Mouse (Mus musculus): Measurements from ENCODE around the gene Gm3448. TPM values are rescaled to one million over a fixed set of nuclear protein-coding genes. Genes with fewer than 3 reads are reported as not detected.

Gene Gm3448
- total and polyA plus RNA-seq, 2 experiments from 2014 or later: 0.04 to 3.0 TPM

DNA sequence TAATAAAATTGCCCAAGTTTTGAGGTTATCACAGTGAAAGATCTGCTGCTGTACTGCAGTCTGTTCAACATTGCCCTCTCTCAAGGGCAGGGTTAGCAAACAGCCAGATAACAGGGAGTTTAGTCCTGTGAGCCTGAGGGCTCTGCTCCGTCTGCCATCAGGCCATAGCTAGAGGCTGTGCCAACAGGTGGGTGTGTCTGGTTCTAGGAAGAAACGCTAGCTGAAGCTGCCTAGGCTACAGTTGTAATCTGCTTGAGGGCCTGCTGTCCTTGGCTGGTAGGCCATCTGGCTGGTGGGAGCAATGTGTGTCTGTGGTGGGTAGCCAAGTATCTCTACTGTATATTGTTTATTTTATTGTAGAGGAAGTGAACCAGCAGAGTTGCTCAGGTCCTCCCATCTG is 36.2 kb upstream of the Gm3448 start:
- WGBS: 28% methylated on average over 2 of the region's 2 CpGs
- TF ChIP-seq EP300 (IDR thresholded peaks at IDR 0.05; ENCODE audit: low read depth): no peak
- TF ChIP-seq CTCF (IDR thresholded peaks at IDR 0.05; ENCODE audit: low read depth): no peak
- 0 out of 2 replicates have a peak, but pooled peaks have one; percentile 33 for ATAC-seq (ENCODE audit: insufficient read depth, low read depth)
- Histone ChIP-seq H3K27me3 (ENCODE audit: control insufficient read depth, insufficient read depth, low read length) (no peaks in the 10 kb centered on the region), H3K9ac (replicated peaks; ENCODE audit: low read depth, low read length) (no peak overlapping the region), H3K36me3 (replicated peaks; ENCODE audit: control insufficient read depth, insufficient read depth, low read length) (no peaks in the 10 kb centered on the region), H3K4me3 (ENCODE audit: low read depth, low read length) (no peak overlapping the region), H3K4me1 (ENCODE audit: control insufficient read depth, insufficient read depth) (no peaks in the 10 kb centered on the region), H3K27ac (ENCODE audit: low read depth) (no peak overlapping the region), H3K9me3 (replicated peaks; ENCODE audit: control insufficient read depth, low read length) (no peaks in the 10 kb centered on the region), H3K4me2 (ENCODE audit: low read depth, low read length) (no peak overlapping the region)
- no peak for DNase-seq (ENCODE audit: low spot score)

DNA sequence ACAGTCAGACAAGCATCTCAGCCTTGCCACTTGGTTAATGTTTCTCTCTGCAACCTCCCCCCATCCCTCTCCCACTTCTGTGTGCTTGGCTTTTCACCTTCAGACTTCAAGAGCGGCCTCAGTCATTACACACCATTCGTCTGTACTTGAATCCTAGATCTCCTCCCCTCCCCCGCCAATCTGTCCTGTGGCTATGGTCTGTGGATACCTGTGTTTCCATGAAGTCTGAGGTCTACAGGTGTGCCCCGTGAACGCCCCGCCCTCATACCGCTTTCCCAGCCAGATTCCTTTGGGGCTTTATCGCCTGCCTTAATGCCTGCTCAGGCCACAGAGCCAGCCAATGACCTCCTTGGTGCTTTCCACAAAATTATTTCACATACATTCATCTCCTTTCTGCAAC is 33.7 kb upstream of the Gm3448 start:
- no peak for DNase-seq (ENCODE audit: low spot score)
- H3K4me3 ChIP-seq (ENCODE audit: low read depth, low read length): no peak overlapping the region
- no peaks in the 10 kb centered on the region for H3K36me3 ChIP-seq (replicated peaks; ENCODE audit: control insufficient read depth, insufficient read depth, low read length)
- TF ChIP-seq CTCF (IDR thresholded peaks at IDR 0.05; ENCODE audit: low read depth) (no peak), EP300 (IDR thresholded peaks at IDR 0.05; ENCODE audit: low read depth) (no peak)
- no peak overlapping the region for H3K4me2 ChIP-seq (ENCODE audit: low read depth, low read length)
- no peaks in the 10 kb centered on the region for H3K27me3 ChIP-seq (ENCODE audit: control insufficient read depth, insufficient read depth, low read length)
- no peak for ATAC-seq (ENCODE audit: insufficient read depth, low read depth)
- 80% methylated on average over 8 of the region's 8 CpGs for WGBS
- no peaks in the 10 kb centered on the region for H3K9me3 ChIP-seq (replicated peaks; ENCODE audit: control insufficient read depth, low read length)
- no peaks in the 10 kb centered on the region for H3K4me1 ChIP-seq (ENCODE audit: control insufficient read depth, insufficient read depth)
- no peak overlapping the region for H3K27ac ChIP-seq (ENCODE audit: low read depth)
- H3K9ac ChIP-seq (replicated peaks; ENCODE audit: low read depth, low read length): no peak overlapping the region

DNA sequence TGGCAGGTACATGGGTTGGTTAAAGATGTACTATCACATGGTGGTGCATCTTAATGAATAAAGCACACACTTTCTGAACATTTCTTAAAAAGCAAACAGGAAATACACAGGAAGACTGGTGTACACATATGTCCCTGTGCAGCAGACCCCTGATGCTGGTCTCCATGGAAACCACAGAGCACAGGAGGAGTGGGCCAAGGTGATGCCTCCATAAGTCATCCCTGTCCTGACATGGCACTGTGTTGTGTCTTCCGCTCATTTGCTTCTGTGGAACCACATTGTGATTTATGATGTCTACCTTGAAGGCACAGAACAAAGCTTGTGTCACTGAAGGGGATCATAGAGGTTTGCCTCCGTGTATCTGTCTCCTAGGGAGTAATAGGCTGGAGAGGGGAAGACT is 30.9 kb upstream of the Gm3448 start:
- Histone ChIP-seq H3K9me3 (replicated peaks; ENCODE audit: control insufficient read depth, low read length) (no peaks in the 10 kb centered on the region), H3K27ac (ENCODE audit: low read depth) (no peak overlapping the region), H3K4me3 (ENCODE audit: low read depth, low read length) (no peak overlapping the region), H3K36me3 (replicated peaks; ENCODE audit: control insufficient read depth, insufficient read depth, low read length) (no peaks in the 10 kb centered on the region), H3K4me1 (ENCODE audit: control insufficient read depth, insufficient read depth) (no peaks in the 10 kb centered on the region), H3K4me2 (ENCODE audit: low read depth, low read length) (no peak overlapping the region), H3K9ac (replicated peaks; ENCODE audit: low read depth, low read length) (no peak overlapping the region), H3K27me3 (ENCODE audit: control insufficient read depth, insufficient read depth, low read length) (no peaks in the 10 kb centered on the region)
- ATAC-seq (ENCODE audit: insufficient read depth, low read depth): no peak
- no peak for DNase-seq (ENCODE audit: low spot score)
- WGBS: 82% methylated on average over 2 of the region's 2 CpGs
- TF ChIP-seq CTCF (IDR thresholded peaks at IDR 0.05; ENCODE audit: low read depth): no peak
- no peak for TF ChIP-seq EP300 (IDR thresholded peaks at IDR 0.05; ENCODE audit: low read depth)

DNA sequence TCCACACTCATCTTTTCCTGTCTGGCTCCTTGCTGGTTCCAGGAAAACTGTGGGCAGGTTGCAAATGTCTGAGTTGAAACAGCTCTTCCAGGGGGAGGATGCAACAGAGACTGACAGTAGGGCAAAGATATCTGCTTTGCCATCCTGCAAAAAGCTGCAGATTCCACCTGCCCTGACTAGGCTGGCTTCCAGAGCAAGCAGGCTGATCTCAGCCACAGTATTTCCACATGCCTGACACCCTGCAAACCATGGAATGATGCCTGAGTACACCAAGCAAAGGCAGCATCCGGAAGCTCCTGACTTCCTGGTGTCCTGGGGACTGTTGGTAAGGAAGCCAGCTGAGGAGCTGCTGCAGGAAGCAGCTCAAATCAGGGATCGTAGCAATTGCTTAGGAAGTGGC is 27.8 kb upstream of the Gm3448 start:
- H3K27ac ChIP-seq (ENCODE audit: low read depth): no peak overlapping the region
- DNase-seq (ENCODE audit: low spot score) (no peak), ATAC-seq (ENCODE audit: insufficient read depth, low read depth) (no peak)
- no peak overlapping the region for H3K4me2 ChIP-seq (ENCODE audit: low read depth, low read length)
- TF ChIP-seq CTCF (IDR thresholded peaks at IDR 0.05; ENCODE audit: low read depth): no peak
- no peak for TF ChIP-seq EP300 (IDR thresholded peaks at IDR 0.05; ENCODE audit: low read depth)
- WGBS: 53% methylated on average over 2 of the region's 2 CpGs
- no peak overlapping the region for H3K4me3 ChIP-seq (ENCODE audit: low read depth, low read length)
- H3K36me3 ChIP-seq (replicated peaks; ENCODE audit: control insufficient read depth, insufficient read depth, low read length): no peaks in the 10 kb centered on the region
- 0 out of 2 replicates have a peak, but pooled peaks cover 4% of the 10 kb centered on the region for H3K4me1 ChIP-seq (ENCODE audit: control insufficient read depth, insufficient read depth)
- no peaks in the 10 kb centered on the region for H3K9me3 ChIP-seq (replicated peaks; ENCODE audit: control insufficient read depth, low read length)
- H3K9ac ChIP-seq (replicated peaks; ENCODE audit: low read depth, low read length): no peak overlapping the region
- no peaks in the 10 kb centered on the region for H3K27me3 ChIP-seq (ENCODE audit: control insufficient read depth, insufficient read depth, low read length)

DNA sequence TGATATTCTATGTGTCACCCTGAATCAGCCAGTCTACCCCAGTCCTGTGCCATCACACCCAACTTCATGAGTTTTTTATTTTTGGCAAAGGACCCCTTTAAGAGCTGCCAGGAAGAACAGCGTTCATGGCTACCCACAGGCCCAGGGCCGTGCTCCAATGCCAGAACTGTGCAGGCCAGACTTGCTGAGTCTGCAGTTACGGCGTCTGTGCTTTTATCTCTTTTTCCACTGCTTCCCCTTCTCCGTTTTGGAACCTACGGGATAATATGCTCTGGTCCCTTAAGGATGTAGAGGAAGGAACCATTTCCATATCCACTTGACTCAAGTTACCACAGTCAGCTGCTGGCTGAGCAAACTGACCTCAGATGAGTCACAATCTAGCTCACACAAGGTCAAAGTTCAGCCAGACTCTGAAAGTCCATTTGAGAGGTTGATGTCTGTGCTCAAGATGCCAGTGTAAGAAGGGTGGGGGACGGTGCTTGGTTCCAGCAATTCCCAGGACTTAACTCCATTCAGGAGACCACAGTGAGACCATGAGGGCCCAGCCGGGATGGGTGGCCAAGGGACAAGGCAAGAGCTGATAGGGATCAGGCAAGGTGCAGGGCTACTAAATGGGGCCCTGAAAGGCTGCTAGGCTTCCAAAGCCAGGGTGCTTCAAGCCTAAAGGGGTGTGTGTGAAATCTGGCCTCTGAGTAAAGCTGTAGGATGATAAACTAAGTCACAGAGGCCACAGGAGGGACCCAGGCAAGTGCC is 26.9 kb upstream of the Gm3448 start:
- Histone ChIP-seq H3K36me3 (replicated peaks; ENCODE audit: control insufficient read depth, insufficient read depth, low read length) (peaks cover 7% of the 10 kb centered on the region; the same call in 1 of the 2 replicates), H3K9ac (replicated peaks; ENCODE audit: low read depth, low read length) (no peak overlapping the region), H3K4me1 (ENCODE audit: control insufficient read depth, insufficient read depth) (0 out of 2 replicates have a peak, but pooled peaks cover 4% of the 10 kb centered on the region), H3K27me3 (ENCODE audit: control insufficient read depth, insufficient read depth, low read length) (no peaks in the 10 kb centered on the region), H3K4me2 (ENCODE audit: low read depth, low read length) (no peak overlapping the region), H3K9me3 (replicated peaks; ENCODE audit: control insufficient read depth, low read length) (no peaks in the 10 kb centered on the region), H3K27ac (ENCODE audit: low read depth) (no peak overlapping the region), H3K4me3 (ENCODE audit: low read depth, low read length) (no peak overlapping the region)
- 51% methylated on average over 8 of the region's 8 CpGs for WGBS
- no peak for TF ChIP-seq CTCF (IDR thresholded peaks at IDR 0.05; ENCODE audit: low read depth)
- DNase-seq (ENCODE audit: low spot score) (peak; percentile 25), ATAC-seq (ENCODE audit: insufficient read depth, low read depth) (no peak)

DNA sequence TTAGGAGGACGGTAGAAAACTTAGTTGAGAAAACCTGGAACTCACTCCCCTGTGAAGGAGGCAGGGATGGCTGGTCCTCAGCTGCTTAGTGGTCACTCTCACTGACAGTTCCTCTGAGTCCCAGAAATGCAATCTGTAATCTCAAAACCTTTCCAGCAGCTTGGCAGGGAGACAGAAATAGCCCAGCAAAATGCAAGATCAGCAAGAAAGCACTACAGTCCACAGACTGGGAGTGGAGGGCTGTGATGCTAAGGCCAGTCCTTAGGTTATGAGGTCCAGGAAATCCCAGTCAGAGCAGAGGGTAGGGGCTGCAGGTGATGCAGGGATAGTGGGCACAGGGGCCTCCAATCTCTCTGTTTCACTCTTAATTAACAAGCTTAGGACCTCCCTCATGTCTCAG is 25.6 kb upstream of the Gm3448 start:
- DNase-seq (ENCODE audit: low spot score) (no peak), ATAC-seq (ENCODE audit: insufficient read depth, low read depth) (no peak)
- H3K27ac ChIP-seq (ENCODE audit: low read depth): no peak overlapping the region
- no peak overlapping the region for H3K9ac ChIP-seq (replicated peaks; ENCODE audit: low read depth, low read length)
- H3K4me2 ChIP-seq (ENCODE audit: low read depth, low read length): no peak overlapping the region
- 58% methylated on average over 1 of the region's 1 CpGs for WGBS
- 0 out of 2 replicates have a peak, but pooled peaks cover 4% of the 10 kb centered on the region for H3K27me3 ChIP-seq (ENCODE audit: control insufficient read depth, insufficient read depth, low read length)
- 0 out of 2 replicates have a peak, but pooled peaks cover 4% of the 10 kb centered on the region for H3K4me1 ChIP-seq (ENCODE audit: control insufficient read depth, insufficient read depth)
- TF ChIP-seq CTCF (IDR thresholded peaks at IDR 0.05; ENCODE audit: low read depth) (no peak), EP300 (IDR thresholded peaks at IDR 0.05; ENCODE audit: low read depth) (no peak)
- no peak overlapping the region for H3K4me3 ChIP-seq (ENCODE audit: low read depth, low read length)
- peaks cover 15% of the 10 kb centered on the region; the same call in 1 of the 2 replicates for H3K36me3 ChIP-seq (replicated peaks; ENCODE audit: control insufficient read depth, insufficient read depth, low read length)
- no peaks in the 10 kb centered on the region for H3K9me3 ChIP-seq (replicated peaks; ENCODE audit: control insufficient read depth, low read length)

Measured in heart, postnatal 0 days (tissue).